Mouse (Mus musculus): ENCODE data around the gene Tbc1d1.

Tbc1d1 gene

GRCm38 (mm10) chr5:64279668-64280067 is 123.6 kb downstream of the Tbc1d1 start:
- DNase-seq (ENCODE audit: low spot score): no peak

GRCm38 (mm10) chr5:64280191-64280590 is 124.1 kb downstream of the Tbc1d1 start:
- DNase-seq (ENCODE audit: low spot score): no peak

GRCm38 (mm10) chr5:64280613-64281012 is 124.5 kb downstream of the Tbc1d1 start:
- no peak for DNase-seq (ENCODE audit: low spot score)

DNA sequence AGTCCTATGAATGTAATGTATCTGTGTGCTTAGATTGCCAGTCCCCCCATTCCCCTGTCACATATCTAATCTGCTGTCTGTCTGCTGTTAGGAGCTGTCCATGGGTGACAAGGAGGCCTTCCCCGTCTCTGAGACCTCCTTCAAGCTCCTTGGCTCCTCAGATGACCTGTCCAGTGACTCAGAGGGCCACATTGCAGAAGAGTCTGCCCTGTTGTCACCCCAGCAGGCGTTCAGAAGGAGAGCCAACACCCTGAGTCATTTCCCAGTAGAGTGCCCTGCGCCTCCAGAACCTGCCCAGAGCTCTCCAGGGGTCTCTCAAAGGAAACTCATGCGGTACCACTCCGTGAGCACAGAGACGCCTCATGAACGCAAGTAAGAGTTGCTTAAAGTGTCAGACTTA is 125.6 kb downstream of the Tbc1d1 start:
- no peak for DNase-seq (ENCODE audit: low spot score)

GRCm38 (mm10) chr5:64282594-64282993 is 126.5 kb downstream of the Tbc1d1 start:
- DNase-seq (ENCODE audit: low spot score): no peak

GRCm38 (mm10) chr5:64285289-64285688 is 129.2 kb downstream of the Tbc1d1 start:
- DNase-seq (ENCODE audit: low spot score): no peak

DNA sequence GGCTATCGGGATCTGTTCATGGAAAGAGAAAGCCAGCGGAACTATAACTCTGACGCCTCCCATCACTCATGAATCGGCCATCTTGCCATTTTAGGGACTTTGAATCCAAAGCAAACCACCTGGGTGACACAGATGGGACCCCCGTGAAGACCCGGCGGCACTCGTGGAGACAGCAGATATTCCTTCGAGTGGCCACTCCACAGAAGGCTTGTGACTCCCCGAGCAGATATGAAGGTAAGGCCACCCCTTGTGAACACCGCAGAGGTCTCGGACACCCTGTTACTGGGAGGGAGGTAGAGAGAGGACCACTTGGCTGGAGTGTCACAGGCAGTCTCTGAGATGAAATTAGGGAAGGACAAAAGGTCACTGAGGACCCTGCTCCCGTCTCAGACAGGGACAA is 129.7 kb downstream of the Tbc1d1 start:
- no peak for DNase-seq (ENCODE audit: low spot score)

DNA sequence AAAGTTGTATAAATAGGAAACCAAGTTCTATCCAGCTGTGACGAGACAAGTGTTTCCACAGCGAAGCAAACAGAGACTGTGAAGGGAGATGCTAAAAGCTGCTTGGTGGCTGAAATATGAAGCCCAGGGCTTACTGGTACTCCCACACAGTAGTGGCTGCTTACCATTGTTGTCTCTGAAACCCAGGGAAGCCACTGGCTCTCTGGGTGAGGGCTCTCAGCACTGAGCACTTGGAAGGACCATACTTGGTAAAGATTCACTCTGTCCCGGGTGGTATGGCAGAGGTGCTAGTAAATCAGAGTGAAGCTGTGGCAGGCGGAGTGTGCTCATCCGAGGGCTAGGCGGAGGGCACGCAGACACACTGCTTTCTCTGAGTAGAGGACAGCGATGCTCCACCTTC is 131.2 kb downstream of the Tbc1d1 start:
- no peak for DNase-seq (ENCODE audit: low spot score)

GRCm38 (mm10) chr5:64288031-64288928 is 132.2 kb downstream of the Tbc1d1 start:
- no peak for DNase-seq (ENCODE audit: low spot score)

DNA sequence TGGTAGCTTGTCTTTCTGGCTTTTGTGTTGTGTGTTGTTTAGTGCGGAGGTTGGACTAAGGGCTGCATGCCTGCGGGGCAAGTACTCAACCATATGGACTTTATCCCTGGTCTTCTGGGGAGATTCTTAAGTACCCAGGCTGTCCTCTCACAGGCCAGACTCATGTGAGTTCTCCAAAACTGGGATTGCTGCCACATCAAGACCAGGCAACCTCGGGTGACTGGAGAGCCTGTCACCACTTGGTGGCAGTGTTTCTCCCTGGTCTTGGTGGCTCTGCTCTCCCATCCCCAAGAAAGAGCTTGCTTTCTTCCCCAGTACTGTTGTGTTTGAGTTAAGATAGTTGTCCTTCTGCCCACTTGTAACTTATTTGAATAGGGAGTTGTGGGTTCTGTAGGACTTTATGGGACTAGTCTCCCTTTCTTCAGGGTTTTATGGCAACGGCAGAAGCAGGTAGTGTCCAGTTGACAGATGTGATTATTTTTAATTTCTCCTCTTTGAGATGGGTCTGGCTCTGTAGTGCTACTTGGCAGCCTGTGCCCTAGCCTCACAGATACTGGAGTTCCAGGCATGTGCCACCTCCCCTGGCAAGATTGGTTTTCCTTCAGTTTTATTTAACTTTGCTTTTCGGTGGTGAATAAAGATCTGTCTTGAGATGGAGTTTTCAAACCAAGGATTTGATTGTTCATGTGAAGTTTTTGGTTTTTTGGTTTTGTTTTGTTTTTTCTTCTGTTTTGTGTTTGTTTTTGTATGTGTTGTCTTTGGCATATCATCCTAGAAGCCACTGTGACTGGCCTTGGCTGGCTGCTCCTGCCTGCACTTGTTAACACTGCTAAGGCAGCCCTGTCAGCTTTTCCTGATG is 133.3 kb downstream of the Tbc1d1 start:
- peak; percentile 80 for DNase-seq (ENCODE audit: low spot score)

DNA sequence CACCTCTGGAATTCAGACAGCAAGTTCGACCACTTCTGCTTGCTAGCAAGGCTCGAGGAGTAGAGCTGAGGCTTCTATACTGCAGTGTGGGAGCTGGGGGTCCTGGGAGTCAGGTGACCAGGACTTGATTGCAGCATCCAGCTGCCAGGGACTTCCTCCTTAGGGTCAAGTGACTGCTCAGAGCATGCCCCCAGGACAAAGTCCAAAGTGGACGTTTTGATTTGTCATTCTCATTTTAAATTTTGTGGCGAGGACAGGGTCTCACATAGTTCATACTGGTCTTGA is 133.9 kb downstream of the Tbc1d1 start:
- DNase-seq (ENCODE audit: low spot score): no peak

DNA sequence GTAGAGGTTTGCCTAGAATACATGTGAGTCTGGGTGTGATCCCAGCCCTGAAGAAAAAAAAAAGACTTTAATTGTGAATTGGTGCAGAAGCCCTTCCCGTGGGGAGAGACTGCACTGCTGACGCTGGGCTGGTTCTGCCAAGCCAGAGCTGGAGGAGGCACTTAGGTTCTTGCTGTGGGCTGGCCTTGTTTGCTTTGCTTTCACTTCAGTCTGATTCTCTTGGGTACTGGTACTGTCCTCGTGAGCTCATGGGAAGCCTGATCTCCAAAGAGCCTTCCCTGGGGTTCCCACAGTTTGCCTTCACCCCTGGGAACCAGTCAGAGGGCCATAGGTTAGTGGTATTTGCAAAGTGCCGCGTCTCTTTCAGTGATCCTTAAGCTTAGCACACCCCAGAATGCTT is 135.6 kb downstream of the Tbc1d1 start:
- DNase-seq (ENCODE audit: low spot score): no peak

DNA sequence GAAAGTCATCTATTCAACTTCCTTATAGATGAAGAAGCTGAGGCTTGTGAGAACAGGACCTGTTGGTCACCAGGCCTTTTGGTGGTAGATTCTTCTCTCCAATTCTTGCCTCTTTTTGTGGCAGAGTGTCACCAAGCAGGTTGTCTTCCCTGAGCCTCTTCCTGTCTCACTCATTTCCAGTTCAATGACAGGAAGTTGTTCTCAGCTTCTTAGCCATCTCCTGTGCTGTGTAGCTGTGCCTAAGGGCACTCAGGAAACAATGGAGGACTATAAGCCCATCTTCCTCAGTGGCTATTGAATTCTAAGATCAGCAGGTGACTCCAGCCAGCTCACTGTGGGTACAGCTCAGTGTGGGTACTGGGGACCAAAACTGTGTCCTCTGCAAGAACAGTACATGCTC is 139.5 kb downstream of the Tbc1d1 start:
- no peak for DNase-seq (ENCODE audit: low spot score)

GRCm38 (mm10) chr5:64296328-64296727 is 140.2 kb downstream of the Tbc1d1 start:
- DNase-seq (ENCODE audit: low spot score): no peak

DNA sequence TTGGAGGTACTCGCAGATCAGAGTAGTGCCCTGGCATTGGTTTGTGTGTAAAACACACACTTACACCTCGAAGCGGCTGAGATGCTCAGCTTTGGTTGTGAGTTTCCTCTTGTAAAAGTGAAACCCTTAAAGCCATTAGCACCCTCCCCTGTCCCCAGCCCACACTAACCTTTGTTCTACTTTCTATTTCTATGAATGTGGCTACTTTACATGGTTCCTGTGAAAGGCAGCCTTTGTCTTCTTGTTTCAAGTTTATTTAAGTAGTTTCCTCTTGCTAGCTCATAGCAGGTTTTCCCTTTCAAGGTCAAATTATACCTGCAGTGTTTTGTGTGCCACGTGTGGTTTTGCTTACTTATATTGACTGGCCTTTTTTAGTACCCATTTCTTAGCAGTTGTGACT is 141.0 kb downstream of the Tbc1d1 start:
- no peak for DNase-seq (ENCODE audit: low spot score)

DNA sequence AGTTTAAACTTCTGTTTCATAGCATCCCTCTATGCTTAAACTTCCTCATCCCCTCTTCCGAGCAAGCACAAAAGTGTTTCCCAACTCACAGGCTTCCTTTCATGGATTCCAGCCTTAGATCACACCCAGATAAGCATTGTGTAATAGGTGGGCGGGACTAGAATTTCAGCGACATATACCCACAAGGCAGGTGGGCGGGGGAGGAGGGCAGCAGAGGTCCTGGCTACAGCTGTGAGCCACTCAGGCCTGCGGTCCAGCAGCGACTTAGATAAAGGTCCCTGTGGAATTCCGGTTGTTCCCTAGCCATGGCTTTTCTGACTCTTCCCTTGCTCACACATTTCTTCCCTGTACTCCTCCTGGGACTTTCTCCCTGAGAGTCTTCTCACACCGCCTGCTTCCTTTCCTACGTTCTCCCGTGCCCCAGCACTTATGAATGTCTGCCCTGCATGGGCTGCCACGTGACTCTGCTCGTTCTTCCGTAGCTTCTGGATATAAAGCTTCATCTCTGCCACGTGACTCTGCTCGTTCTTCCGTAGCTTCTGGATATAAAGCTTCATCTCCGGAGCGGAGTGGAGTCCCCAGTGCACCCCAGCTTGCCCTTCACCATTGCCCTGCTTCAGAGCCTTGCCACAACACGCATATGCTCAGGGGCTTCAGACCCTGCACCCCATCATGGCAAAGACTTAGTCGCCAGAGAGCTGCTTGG is 142.4 kb downstream of the Tbc1d1 start:
- no peak for DNase-seq (ENCODE audit: low spot score)

DNA sequence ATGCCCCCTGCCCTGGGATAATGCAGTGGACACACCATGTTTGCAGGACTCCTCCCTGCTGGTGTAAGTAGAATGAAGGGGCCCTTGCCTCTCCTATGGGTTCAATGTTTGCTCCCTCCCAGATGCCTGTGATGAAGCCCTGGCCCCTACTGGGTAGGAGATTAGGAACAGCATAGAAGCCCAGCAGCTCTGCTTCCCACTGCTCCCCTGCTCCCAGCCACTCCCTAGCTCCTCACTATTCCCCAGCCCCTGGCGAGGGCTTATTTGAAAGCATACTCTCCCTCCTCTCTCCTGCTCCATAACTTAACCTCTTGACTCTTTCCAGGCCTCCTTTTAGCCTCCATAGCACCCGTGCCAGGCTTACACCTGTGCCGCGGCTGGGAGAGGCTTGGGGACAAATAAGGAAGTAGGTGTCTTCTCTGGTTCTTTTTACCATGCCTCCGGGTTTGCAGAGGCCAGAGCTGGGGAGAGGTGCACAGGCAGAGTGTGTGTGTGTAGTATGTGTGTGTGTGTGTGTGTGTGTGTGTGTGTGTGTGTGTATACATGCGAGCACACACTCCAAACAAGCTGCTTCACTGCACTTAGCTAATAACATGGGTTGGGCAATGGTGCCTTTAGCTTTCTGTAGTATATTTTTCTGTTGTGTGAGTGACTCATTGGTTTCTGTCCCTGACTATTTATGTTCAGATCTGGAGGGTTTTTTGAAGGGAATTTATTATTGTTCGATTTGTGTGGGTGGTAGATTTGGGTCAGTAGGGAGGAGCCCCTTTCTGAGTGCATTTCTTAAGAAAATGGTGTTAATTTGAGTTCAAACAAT is 143.6 kb downstream of the Tbc1d1 start:
- DNase-seq (ENCODE audit: low spot score): no peak

DNA sequence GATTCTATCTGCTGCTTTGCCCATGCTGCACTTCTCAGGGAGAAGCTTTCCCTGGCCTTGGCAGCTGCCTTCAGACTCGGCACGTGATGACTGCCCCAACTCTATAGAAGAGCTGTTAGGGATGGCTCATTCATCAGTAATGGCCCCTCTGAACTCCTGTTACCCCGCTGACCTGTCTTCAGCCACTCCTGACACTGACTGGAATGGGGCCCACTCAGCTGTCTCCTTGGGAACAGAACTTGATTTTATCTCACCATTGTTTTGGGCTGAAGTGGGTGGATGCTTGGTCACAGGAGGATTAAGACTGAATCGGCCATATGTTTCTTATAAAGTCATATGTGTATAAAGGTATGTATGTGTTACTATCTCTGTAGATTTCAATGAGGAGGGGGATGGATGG is 145.1 kb downstream of the Tbc1d1 start:
- no peak for DNase-seq (ENCODE audit: low spot score)

GRCm38 (mm10) chr5:64307289-64307688 is 151.2 kb downstream of the Tbc1d1 start:
- DNase-seq (ENCODE audit: low spot score): no peak

DNA sequence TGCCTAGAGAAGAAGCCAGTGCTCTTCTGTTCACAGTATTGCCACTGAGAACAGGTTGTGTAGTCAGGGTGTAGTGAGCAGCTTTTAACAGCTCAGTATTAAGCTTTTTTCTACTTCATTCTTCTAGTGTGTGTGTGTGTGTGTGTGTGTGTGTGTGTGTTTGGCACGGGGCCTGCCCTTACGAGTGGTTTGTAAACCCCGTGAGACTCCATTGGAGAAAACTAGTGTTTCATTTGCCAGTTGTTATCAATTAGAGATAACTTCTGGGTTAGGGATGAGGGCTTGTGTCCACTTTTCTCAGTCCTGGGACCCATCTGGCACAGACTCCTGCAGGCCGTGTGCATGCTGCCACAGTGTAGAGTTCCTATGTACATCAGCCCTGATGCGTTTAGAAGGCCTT is 156.2 kb downstream of the Tbc1d1 start:
- DNase-seq (ENCODE audit: low spot score): no peak

- no peak for DNase-seq (ENCODE audit: low spot score)
These were observed 157.4 kb downstream of the Tbc1d1 start for GRCm38 (mm10) chr5:64313481-64313880.

All from ovary, postnatal 36 days (tissue).